Mouse (Mus musculus): ENCODE data around the gene Fbxo9.

DNA sequence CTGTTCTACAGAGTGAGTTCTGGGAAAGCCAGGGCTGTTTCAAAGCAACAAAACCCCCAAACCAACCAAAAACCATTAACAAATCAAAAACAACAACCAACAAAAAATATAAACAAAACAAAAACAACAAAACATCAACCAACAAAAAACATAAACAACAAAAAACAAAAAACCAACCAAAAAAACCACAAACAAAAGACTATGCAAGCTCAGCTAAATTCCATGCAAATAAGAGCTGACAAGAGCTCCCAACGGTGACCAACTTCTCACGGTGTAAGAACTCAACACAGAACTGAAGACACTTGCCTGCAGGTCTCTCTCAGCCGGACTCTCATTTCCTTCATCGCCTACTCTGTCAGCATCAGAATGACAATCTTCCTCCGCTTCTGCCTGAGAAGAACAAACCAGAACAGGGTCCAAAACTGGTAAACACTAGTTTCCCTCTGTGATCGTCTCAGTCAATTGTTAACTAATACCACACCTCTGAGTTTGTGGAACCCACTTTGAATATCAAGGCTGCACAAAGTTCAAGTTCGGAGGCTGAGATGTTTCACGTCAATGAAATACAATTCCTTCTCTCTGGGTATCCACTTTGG lies 4.8 kb downstream of the Fbxo9 start:
- no peak for TF ChIP-seq CTCF (IDR thresholded peaks at IDR 0.05; ENCODE audit: low read depth)
- no peak for TF ChIP-seq EP300 (IDR thresholded peaks at IDR 0.05; ENCODE audit: low read depth)

All from heart, postnatal 0 days (tissue).